Mouse (Mus musculus): ENCODE measurements around the gene Fgfr2. TPM values are rescaled to one million over a fixed set of nuclear protein-coding genes. Genes with fewer than 3 reads are reported as not detected.

The Fgfr2 gene
- polyA plus RNA-seq, 1 experiment = 14.7 TPM

DNA sequence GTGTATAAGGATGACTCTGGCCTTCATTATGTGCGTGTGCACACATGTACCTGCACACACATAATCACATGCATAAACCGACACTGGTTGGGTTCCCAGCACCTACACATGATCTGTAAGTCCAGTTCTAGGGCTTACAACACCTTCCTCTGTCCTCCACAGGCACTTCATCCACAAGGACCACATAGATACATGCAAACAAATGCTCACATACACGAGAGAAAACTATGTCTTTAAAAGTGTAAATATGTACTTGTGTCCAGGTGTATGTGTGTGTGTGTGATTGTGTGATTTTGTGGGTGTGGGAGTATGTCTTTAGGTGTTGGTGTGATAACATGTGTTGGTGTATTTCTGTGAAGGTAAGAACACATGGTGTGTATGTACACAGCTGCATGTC, 765.3 kb downstream of the Fgfr2 start:
- no peaks in the 10 kb centered on the region for H3K36me3 ChIP-seq (ENCODE audit: control insufficient read depth, insufficient read depth, low read length)
- peaks cover 8% of the 10 kb centered on the region; the same call in 1 of the 2 replicates for H3K4me1 ChIP-seq (ENCODE audit: control insufficient read depth, insufficient read depth, insufficient read length, low read length)
- TF ChIP-seq CTCF (IDR thresholded peaks at IDR 0.05; ENCODE audit: extremely low read depth, insufficient read length, insufficient replicate concordance, low read depth, low read length) (no peak), POLR2A (IDR thresholded peaks at IDR 0.05; ENCODE audit: low read depth, low read length) (no peak)
- no peak overlapping the region for H3K4me3 ChIP-seq (ENCODE audit: low read depth, low read length)
- 85% methylated on average over 3 of the region's 3 CpGs for WGBS
- no peaks in the 10 kb centered on the region for H3K27me3 ChIP-seq (ENCODE audit: control insufficient read depth, insufficient read depth, low read length)
- H3K27ac ChIP-seq (ENCODE audit: insufficient read depth, low read depth, low read length) = 0 out of 2 replicates have a peak overlapping the region, but pooled peaks have one; percentile 7

GRCm38 (mm10) chr7:132356881-132357840, 766.0 kb downstream of the Fgfr2 start:
- Histone ChIP-seq H3K27ac (ENCODE audit: insufficient read depth, low read depth, low read length) (no peak overlapping the region), H3K36me3 (ENCODE audit: control insufficient read depth, insufficient read depth, low read length) (no peaks in the 10 kb centered on the region), H3K4me3 (ENCODE audit: low read depth, low read length) (no peak overlapping the region), H3K4me1 (ENCODE audit: control insufficient read depth, insufficient read depth, insufficient read length, low read length) (peaks cover 8% of the 10 kb centered on the region; the same call in 1 of the 2 replicates), H3K27me3 (ENCODE audit: control insufficient read depth, insufficient read depth, low read length) (no peaks in the 10 kb centered on the region)
- 71% methylated on average over 10 of the region's 10 CpGs for WGBS
- TF ChIP-seq POLR2A (IDR thresholded peaks at IDR 0.05; ENCODE audit: low read depth, low read length) (no peak), CTCF (IDR thresholded peaks at IDR 0.05; ENCODE audit: extremely low read depth, insufficient read length, insufficient replicate concordance, low read depth, low read length) (no peak)

- 37% methylated on average over 8 of the region's 8 CpGs for WGBS
- Histone ChIP-seq H3K36me3 (ENCODE audit: control insufficient read depth, insufficient read depth, low read length) (no peaks in the 10 kb centered on the region), H3K4me3 (ENCODE audit: low read depth, low read length) (no peak overlapping the region), H3K27ac (ENCODE audit: insufficient read depth, low read depth, low read length) (no peak overlapping the region), H3K4me1 (ENCODE audit: control insufficient read depth, insufficient read depth, insufficient read length, low read length) (peaks cover 8% of the 10 kb centered on the region; the same call in 1 of the 2 replicates), H3K27me3 (ENCODE audit: control insufficient read depth, insufficient read depth, low read length) (no peaks in the 10 kb centered on the region)
- TF ChIP-seq CTCF (IDR thresholded peaks at IDR 0.05; ENCODE audit: extremely low read depth, insufficient read length, insufficient replicate concordance, low read depth, low read length) (no peak), POLR2A (IDR thresholded peaks at IDR 0.05; ENCODE audit: low read depth, low read length) (no peak)
These were observed 767.0 kb downstream of the Fgfr2 start for GRCm38 (mm10) chr7:132356185-132356584.

DNA sequence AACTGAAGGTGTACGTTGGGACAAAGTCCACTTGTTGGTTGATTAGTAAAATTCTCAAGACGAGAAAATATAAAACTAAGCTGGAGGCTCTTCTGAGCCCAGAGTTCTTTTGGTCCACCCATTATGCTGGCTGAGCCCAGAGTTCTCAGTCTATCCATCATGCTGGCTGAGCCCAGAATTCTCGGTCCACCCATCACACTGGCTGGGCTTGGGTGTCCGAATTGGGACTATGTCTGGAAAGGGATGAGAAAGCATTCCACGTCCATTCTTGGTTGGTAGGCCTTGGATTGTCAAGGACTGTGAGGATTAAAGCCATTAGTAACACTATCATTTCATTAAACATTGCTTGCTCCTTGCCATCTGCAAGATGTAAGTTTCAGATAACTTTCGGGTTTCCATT, 767.4 kb downstream of the Fgfr2 start:
- TF ChIP-seq CTCF (IDR thresholded peaks at IDR 0.05; ENCODE audit: extremely low read depth, insufficient read length, insufficient replicate concordance, low read depth, low read length) (no peak), POLR2A (IDR thresholded peaks at IDR 0.05; ENCODE audit: low read depth, low read length) (no peak)
- Histone ChIP-seq H3K27ac (ENCODE audit: insufficient read depth, low read depth, low read length) (no peak overlapping the region), H3K27me3 (ENCODE audit: control insufficient read depth, insufficient read depth, low read length) (no peaks in the 10 kb centered on the region), H3K4me1 (ENCODE audit: control insufficient read depth, insufficient read depth, insufficient read length, low read length) (peaks cover 8% of the 10 kb centered on the region; the same call in 1 of the 2 replicates), H3K4me3 (ENCODE audit: low read depth, low read length) (no peak overlapping the region), H3K36me3 (ENCODE audit: control insufficient read depth, insufficient read depth, low read length) (no peaks in the 10 kb centered on the region)
- WGBS = 46% methylated on average over 6 of the region's 6 CpGs

DNA sequence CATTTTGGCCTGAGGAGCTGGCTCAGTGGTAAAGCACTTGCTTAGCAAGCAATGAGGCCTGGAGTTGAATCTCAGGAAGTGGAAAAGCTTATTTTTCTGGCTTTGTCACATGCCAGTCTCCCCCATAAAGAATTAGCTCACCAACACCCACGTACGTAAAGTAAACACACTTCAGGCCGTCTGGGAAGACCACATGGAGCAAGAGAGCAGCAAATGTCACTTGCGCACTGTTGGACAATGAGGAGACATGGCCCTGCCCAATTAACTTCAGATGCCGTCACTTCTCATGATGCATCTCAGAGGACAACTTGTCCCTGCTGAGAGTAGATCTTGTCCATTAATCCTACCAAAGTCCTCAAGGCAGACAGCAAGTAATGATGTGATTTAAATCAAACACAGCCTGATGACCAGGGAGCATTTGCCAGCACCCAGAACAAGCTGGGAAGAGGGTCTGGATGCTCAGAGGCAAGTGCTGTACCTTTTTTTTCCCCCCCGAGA, 774.0 kb downstream of the Fgfr2 start:
- no peak overlapping the region for H3K4me3 ChIP-seq (ENCODE audit: low read depth, low read length)
- no peaks in the 10 kb centered on the region for H3K27me3 ChIP-seq (ENCODE audit: control insufficient read depth, insufficient read depth, low read length)
- no peak overlapping the region for H3K27ac ChIP-seq (ENCODE audit: insufficient read depth, low read depth, low read length)
- 62% methylated on average over 6 of the region's 6 CpGs for WGBS
- H3K4me1 ChIP-seq (ENCODE audit: control insufficient read depth, insufficient read depth, insufficient read length, low read length) = no peaks in the 10 kb centered on the region; the same call in 1 of the 2 replicates
- no peaks in the 10 kb centered on the region for H3K36me3 ChIP-seq (ENCODE audit: control insufficient read depth, insufficient read depth, low read length)
- TF ChIP-seq POLR2A (IDR thresholded peaks at IDR 0.05; ENCODE audit: low read depth, low read length) (no peak), CTCF (IDR thresholded peaks at IDR 0.05; ENCODE audit: extremely low read depth, insufficient read length, insufficient replicate concordance, low read depth, low read length) (no peak)

- no peaks in the 10 kb centered on the region for H3K27me3 ChIP-seq (ENCODE audit: control insufficient read depth, insufficient read depth, low read length)
- no peak overlapping the region for H3K4me3 ChIP-seq (ENCODE audit: low read depth, low read length)
- H3K4me1 ChIP-seq (ENCODE audit: control insufficient read depth, insufficient read depth, insufficient read length, low read length) = no peaks in the 10 kb centered on the region; the same call in none of the 2 replicates
- 76% methylated on average over 9 of the region's 9 CpGs for WGBS
- peak overlapping the region; percentile 56; the same call in 1 of the 2 replicates for H3K27ac ChIP-seq (ENCODE audit: insufficient read depth, low read depth, low read length)
- no peaks in the 10 kb centered on the region for H3K36me3 ChIP-seq (ENCODE audit: control insufficient read depth, insufficient read depth, low read length)
- TF ChIP-seq CTCF (IDR thresholded peaks at IDR 0.05; ENCODE audit: extremely low read depth, insufficient read length, insufficient replicate concordance, low read depth, low read length) = no peak
- no peak for TF ChIP-seq POLR2A (IDR thresholded peaks at IDR 0.05; ENCODE audit: low read depth, low read length)
These were observed 775.7 kb downstream of the Fgfr2 start for GRCm38 (mm10) chr7:132347273-132348045.

All from small intestine, adult 2 months (tissue).